Mouse (Mus musculus): ENCODE measurements around the gene Faap24. TPM values are rescaled to one million over a fixed set of nuclear protein-coding genes. Genes with fewer than 3 reads are reported as not detected.

The Faap24 gene
- total RNA-seq, 4 experiments from 2014 or later: 0.48 to 1.1 (median 0.92) TPM

DNA sequence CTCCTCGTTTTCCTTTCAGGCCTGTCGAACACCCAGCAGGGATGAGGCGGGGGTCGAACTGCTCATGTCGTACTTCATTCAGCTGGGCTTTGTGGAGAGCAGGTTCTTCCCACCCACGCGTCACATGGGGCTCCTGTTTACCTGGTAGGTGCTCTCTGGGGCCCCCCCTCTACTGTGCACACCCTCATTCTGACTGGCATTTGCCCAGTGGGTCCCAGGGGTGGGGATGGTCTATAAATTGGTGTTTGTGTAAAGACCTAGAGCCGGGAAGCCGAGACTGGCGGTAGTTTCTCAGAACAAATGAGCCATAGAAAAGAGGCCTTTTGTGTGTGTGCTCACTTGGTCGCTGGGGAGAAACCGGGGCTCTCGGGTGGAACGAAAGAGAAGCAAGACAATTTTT is 25.5 kb downstream of the Faap24 start:
- no peak for DNase-seq (ENCODE audit: low spot score in 2 of 2)

GRCm38 (mm10) chr7:35365161-35365910 is 31.3 kb downstream of the Faap24 start:
- DNase-seq (ENCODE audit: low spot score in 2 of 2): no peak

GRCm38 (mm10) chr7:35362868-35363267 is 33.8 kb downstream of the Faap24 start:
- no peak for DNase-seq (ENCODE audit: low spot score in 2 of 2)

DNA sequence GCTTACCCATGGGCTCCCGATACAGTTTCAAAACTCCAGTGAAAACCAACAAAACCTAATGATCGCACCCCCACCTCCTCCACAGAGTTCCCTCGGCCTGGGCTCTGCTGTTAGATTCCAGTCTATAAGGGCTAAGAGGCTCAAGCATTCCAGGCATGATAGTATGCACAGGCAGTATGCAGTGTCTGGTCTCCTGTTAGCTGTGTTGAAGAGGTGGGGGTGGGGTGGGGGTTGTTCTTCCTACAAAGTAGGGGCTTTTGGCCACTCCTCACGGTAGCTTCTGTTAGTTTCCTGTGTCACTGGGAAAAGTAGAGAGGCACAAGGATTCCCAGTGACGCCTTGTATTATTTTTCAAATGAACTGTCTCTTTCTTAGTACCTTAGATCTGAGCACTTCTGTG is 34.4 kb downstream of the Faap24 start:
- DNase-seq (ENCODE audit: low spot score in 2 of 2): no peak

DNA sequence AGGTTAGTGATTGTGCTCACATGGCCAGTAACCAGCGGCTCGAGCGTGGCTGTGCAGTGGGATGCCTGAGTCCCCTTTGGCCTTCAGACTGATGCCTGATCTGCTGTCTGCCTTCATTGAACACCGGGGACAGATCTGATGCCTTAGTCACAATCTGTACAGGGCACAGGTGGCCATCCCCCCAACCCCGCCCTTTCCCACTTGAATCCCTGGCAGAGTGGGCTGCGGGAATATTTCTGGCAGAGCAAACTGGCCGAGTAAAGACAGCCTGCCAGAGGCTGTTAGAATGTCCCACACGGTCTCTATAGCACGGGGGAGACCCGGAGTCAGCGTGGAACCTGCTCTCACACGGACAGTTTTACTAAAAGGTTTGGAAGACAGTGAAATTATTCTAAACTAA is 39.0 kb downstream of the Faap24 start:
- no peak for DNase-seq (ENCODE audit: low spot score in 2 of 2)

GRCm38 (mm10) chr7:35355303-35355872 is 41.2 kb downstream of the Faap24 start:
- DNase-seq (ENCODE audit: low spot score in 2 of 2): no peak

- no peak for DNase-seq (ENCODE audit: low spot score in 2 of 2)
Measured at GRCm38 (mm10) chr7:35353306-35353705, 43.3 kb downstream of the Faap24 start.

DNA sequence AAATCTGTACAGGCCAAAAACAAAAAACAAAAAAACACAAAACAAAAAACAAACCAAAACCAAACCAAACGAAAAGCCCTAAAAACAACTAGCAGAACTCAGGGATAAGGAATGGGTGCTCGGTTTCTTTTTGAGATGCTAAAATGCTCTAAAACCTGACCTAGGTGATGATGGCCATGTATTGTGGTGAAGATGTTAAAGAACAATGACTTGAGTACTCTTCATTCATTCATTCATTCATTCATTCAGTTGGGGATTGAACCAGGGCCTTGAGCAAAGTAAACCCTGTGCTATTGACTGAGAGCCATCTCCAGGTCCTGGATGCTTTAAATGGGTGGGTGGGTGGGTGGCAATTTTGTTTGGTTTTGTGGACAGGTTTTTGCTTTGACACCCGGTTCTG is 45.5 kb downstream of the Faap24 start:
- no peak for DNase-seq (ENCODE audit: low spot score in 2 of 2)

DNA sequence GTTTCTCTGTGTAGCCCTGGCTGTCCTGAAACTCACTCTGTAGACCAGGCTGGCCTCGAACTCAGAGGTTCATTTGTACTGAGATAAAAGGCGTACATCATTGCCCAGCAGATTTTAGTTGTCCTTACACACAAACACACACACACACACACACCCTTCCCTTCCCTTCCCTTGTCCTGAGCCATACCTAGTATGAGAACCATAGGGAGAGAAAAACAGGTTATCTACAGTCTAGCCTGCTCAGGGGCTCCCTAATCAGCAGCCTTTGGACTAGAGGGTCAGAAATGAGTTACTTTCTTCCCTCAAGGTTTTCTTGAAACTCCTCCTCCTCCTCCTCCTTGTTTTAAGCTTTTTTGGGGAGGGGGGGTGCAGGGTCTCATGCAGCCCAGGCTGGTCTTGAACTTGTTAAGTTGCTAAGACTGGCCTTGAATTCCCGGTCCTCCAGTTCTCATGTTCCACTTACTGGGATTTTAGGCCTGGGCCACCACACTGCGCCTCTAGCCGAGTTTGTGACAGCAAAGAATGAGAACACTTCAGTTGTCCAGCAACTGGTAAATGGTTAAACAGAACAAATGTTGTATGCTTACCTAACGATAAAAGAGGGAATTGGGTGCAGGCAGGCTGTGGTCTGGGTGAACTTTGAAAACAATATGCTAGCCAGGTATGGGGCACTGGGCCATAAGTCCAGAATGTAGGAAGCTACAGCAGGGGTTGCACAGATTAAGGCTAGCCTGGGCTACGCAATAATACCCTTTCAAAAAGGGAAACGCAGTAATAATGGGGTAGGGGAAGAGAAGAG is 46.6 kb downstream of the Faap24 start:
- DNase-seq (ENCODE audit: low spot score in 2 of 2): no peak

- DNase-seq (ENCODE audit: low spot score in 2 of 2): no peak
Measured at GRCm38 (mm10) chr7:35349022-35349421, 47.6 kb downstream of the Faap24 start.

DNA sequence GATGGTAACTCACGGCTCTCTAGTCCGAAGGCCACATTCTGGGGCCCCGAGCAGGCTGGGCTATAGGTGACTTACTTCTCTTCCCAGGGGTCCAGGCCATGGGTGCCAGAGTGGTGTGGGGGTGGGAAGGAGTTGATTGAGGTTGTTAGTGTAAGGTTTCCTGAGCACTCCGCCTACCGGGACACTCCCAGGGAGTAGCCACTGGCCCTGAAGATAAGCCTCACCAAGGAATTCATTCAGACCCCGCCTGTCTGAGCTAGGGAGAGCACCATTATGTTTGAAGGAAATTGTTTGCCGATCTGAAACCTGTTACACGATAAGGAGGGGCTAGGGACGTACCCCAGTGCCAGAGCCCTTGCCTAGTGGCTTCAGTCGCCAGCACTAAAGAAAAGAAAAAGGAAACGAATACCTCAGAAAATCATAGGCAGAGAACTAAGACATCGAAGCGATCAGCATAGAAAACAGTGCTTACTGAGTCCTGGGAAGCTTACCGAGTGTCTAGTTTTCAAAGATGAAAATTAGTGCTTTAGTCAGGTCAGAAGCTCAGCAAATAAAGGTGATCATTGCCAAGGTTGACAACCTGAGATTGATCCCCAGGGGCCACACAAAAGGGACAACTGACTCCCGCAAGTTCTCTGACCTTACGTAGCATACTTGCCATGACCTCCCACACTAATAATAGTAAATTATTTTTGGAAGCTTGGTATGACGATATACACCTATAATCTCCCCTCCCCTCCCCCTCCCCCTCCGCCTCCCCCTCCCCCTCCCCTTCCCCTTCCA is 48.5 kb downstream of the Faap24 start:
- no peak for DNase-seq (ENCODE audit: low spot score in 2 of 2)

DNA sequence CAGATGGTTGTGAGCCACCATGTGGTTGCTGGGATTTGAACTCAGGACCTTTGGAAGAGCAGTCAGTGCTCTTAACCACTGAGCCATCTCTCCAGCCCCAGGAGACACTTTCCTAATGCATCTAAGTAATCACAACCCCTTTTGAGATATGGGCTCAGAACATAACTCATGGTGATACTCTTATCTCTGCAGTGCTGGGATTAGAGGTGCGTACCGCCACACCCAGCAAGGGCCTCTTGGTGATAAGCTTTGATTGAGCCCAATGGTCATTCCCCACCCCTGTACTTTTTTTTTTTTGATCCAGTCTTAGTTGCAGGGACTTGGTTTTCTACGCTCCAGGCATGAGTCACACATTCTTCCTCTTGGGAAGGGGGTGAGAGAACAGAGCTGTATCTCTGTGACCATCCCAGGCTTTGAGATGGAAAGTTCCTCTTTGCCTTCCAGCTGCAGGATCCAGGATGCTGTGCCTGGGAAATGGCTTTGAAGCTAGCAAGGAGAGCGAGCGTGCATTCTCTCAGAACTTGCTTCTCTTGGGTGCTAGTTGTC is 51.8 kb downstream of the Faap24 start:
- no peak for DNase-seq (ENCODE audit: low spot score in 2 of 2)

GRCm38 (mm10) chr7:35342498-35342897 is 54.1 kb downstream of the Faap24 start:
- DNase-seq (ENCODE audit: low spot score in 2 of 2): no peak

Other genes starting within 250 kb of the Faap24 start
- gene Slc7a10, start 210.5 kb downstream of the Faap24 start, total RNA-seq (2022): 1 to 10 TPM in 3 of 4 experiments, under 1 TPM in 1; 0.82 to 3.1 (median 1.9) TPM
- gene Lrp3, start 181.3 kb downstream of the Faap24 start, total RNA-seq (2022): 1 to 10 TPM; 5.0 to 6.0 (median 5.3) TPM
- 1 to 10 TPM; 6.8 to 7.8 (median 7.5) TPM for gene Gpatch1, start 78.4 kb downstream of the Faap24 start, total RNA-seq (2022)
- 10 to 100 TPM in 1 of 4 experiments, 1 to 10 TPM in 3; 1.7 to 13.0 (median 3.2) TPM for gene Rhpn2, start 62.7 kb downstream of the Faap24 start, total RNA-seq (2022)
- gene Cep89, start 199 bp upstream of the Faap24 start, total RNA-seq (2022): 1 to 10 TPM; 4.6 to 7.4 (median 5.4) TPM
- gene Slc7a9, start 52.0 kb upstream of the Faap24 start, total RNA-seq (2022): not detected
- not detected for gene Tdrd12, start 140.9 kb upstream of the Faap24 start, total RNA-seq (2022)
- gene Nudt19, start 159.5 kb upstream of the Faap24 start, total RNA-seq (2022): 10 to 100 TPM; 49.2 to 61.5 (median 56.2) TPM
- gene Rgs9bp, start 188.7 kb upstream of the Faap24 start, total RNA-seq (2022): under 1 TPM in 2 of 4 experiments, not detected in 2; 0.04 to 0.10 TPM
- gene Ankrd27, start 189.4 kb upstream of the Faap24 start, total RNA-seq (2022): 10 to 100 TPM in 3 of 4 experiments, 1 to 10 TPM in 1; 9.6 to 12.4 (median 10.4) TPM